Mouse (Mus musculus) cerebellum, postnatal 10 days (tissue): ENCODE data around the gene Olfr676.

Source experiments
- DNase-seq, 2 experiments: peaks; one replicate each; pipeline ENCODE4 v3.0.0; 2021; ENCODE audit warnings: mixed read lengths in 2 of 2

Olfr676 gene

DNA sequence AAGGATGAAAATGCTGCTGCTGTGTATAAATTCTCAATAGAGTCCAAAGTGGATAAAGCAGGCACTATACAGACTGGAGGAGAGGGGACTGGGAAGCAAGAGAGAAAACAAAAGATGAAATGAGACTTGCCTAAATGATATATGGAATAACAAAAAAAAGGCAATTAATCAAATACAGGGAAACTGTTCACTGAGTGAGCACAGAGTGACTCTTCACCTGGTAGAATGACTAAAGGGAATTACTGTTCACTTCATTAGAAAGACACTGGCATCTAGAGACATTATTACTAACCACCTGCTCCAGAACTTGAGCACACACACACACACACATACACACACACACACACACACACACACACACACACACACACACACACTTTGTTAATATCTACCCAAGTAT is at the start of gene Olfr676:
Gene Olfr676, plus strand, starts transcription at position 301 of the 400 bp plus-strand sequence.
- DNase-seq: no peak

GRCm38 (mm10) chr7:105001929-105002328 is 30.6 kb upstream of the Olfr676 start, which contains the start of gene Olfr672:
TSS of gene Olfr672 (minus strand) at chr7:105002029.
- no peak for DNase-seq

GRCm38 (mm10) chr7:105022530-105022929 is 10.0 kb upstream of the Olfr676 start:
- no peak for DNase-seq

DNA sequence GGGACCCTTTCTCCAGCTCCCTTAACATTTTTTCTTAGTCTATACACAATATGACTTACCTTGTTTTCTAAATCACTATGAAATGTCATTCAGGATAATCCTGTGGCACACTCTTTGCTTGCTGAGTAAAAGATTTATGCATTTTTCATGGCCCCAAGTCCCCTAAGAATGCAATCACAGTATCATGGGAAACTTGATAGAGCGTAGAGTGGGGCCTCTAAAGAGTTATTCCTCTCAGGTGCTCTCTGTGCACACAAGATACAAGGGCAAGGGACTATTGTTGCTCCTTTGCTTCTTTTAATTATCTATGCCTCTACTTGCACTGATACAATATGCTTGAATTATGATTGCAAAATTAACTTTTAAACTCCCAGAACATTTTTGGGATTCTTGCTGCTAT is 4.1 kb upstream of the Olfr676 start, which contains the start of gene Olfr675:
Gene Olfr675, minus strand, starts transcription at position 101 of the 400 bp plus-strand sequence.
- no peak for DNase-seq

GRCm38 (mm10) chr7:105033836-105034235 is 1.3 kb downstream of the Olfr676 start:
- DNase-seq: peak in 1 of 2 experiments; percentile 3

DNA sequence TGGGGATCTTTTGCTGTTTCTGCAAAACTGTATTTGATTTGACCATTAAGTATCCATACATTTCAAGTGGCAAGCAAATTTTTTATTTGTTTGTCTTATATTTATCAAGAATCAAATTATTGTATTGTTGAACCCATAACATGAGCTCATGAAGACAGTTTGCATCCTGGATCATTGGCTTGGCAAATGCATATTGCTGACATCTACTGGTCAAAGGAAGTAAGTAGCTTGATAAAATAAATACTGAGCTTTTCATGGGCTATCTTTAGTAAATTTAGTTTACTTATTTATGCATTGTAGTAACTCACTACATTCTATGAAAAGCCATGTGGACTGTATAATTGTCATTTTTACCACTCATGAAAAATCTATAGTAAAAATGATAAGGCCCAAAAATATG is 26.5 kb downstream of the Olfr676 start:
- no peak for DNase-seq

DNA sequence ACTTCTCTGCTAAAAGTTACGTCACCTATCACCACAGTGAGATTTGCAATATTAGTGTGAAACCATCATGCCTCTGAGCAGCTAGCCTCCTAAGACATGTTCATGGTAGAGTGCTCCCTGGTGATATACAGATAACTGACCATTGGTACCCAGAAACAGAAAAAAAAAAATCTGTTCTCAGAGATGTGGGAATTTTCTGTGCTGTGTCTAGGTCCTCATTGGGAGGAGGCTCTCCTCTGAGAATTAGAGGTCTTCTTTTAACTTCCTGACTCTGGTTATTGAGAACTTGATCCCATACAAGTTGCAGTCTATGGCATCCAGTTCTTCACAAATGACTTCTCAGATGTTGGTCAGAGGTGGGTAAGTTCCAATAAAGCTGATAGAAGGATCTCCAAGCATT is 31.7 kb downstream of the Olfr676 start, which contains the start of gene Olfr678:
Gene Olfr678, plus strand, starts transcription at position 301 of the 400 bp plus-strand sequence.
- no peak for DNase-seq

DNA sequence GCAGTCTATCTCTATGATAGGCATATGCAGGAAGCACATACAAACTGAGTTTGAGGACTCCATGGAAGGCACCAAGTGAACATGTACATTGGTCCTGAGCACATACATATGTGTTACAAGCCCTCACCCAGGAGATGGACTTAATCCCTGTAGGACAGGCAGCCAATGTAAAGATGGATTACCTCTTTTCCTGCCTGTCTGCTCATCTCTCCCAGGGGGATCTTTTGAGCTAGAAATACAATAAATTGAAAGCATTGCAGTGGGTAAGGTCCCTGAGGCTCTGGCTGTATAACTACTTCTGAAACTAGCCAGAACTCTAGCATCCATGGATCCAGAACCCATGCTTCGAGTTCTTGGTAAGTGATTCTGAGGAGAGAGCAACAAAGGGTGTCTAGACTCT is 48.4 kb downstream of the Olfr676 start, which contains the start of gene Olfr679:
Gene Olfr679, plus strand, starts transcription at position 301 of the 400 bp plus-strand sequence.
- no peak for DNase-seq
